Mouse (Mus musculus): ENCODE results near the gene Rnf103. TPM values are rescaled to one million over a fixed set of nuclear protein-coding genes. Genes with fewer than 3 reads are reported as not detected.
"Not testable (repeated sequence)": the region's sequence is repeated elsewhere in the genome, so short reads cannot be mapped to it uniquely, and the experiment has no call there.

Gene Rnf103
- polyA plus RNA-seq, 1 experiment = 4.1 TPM

GRCm38 (mm10) chr6:71467766-71468165, 25.9 kb upstream of the Rnf103 start:
- Histone ChIP-seq H3K27ac (ENCODE audit: control insufficient read depth, insufficient read depth, low read depth, low read length) (no peak overlapping the region), H3K4me1 (ENCODE audit: control insufficient read depth, insufficient read depth, low read length) (no peaks in the 10 kb centered on the region), H3K27me3 (ENCODE audit: control insufficient read depth, insufficient read depth, low read length) (no peaks in the 10 kb centered on the region), H3K36me3 (ENCODE audit: control insufficient read depth, insufficient read depth, low read length) (no peaks in the 10 kb centered on the region), H3K4me3 (ENCODE audit: control insufficient read depth, low read depth, low read length) (no peak overlapping the region)
- TF ChIP-seq CTCF (IDR thresholded peaks at IDR 0.05; ENCODE audit: control insufficient read depth, insufficient read depth, insufficient replicate concordance, low read depth, low read length) (no peak), POLR2A (IDR thresholded peaks at IDR 0.05; ENCODE audit: control insufficient read depth, low read depth, low read length) (no peak)

GRCm38 (mm10) chr6:71469291-71469690, 24.4 kb upstream of the Rnf103 start:
- Histone ChIP-seq H3K36me3 (ENCODE audit: control insufficient read depth, insufficient read depth, low read length) (no peaks in the 10 kb centered on the region), H3K27ac (ENCODE audit: control insufficient read depth, insufficient read depth, low read depth, low read length) (no peak overlapping the region), H3K27me3 (ENCODE audit: control insufficient read depth, insufficient read depth, low read length) (no peaks in the 10 kb centered on the region), H3K4me1 (ENCODE audit: control insufficient read depth, insufficient read depth, low read length) (no peaks in the 10 kb centered on the region), H3K4me3 (ENCODE audit: control insufficient read depth, low read depth, low read length) (no peak overlapping the region)
- TF ChIP-seq CTCF (IDR thresholded peaks at IDR 0.05; ENCODE audit: control insufficient read depth, insufficient read depth, insufficient replicate concordance, low read depth, low read length) (no peak), POLR2A (IDR thresholded peaks at IDR 0.05; ENCODE audit: control insufficient read depth, low read depth, low read length) (no peak)

- H3K4me3 ChIP-seq (ENCODE audit: control insufficient read depth, low read depth, low read length) = no peak overlapping the region
- H3K4me1 ChIP-seq (ENCODE audit: control insufficient read depth, insufficient read depth, low read length) = no peaks in the 10 kb centered on the region
- TF ChIP-seq CTCF (IDR thresholded peaks at IDR 0.05; ENCODE audit: control insufficient read depth, insufficient read depth, insufficient replicate concordance, low read depth, low read length) (no peak), POLR2A (IDR thresholded peaks at IDR 0.05; ENCODE audit: control insufficient read depth, low read depth, low read length) (no peak)
- no peak overlapping the region for H3K27ac ChIP-seq (ENCODE audit: control insufficient read depth, insufficient read depth, low read depth, low read length)
- no peaks in the 10 kb centered on the region for H3K36me3 ChIP-seq (ENCODE audit: control insufficient read depth, insufficient read depth, low read length)
- no peaks in the 10 kb centered on the region for H3K27me3 ChIP-seq (ENCODE audit: control insufficient read depth, insufficient read depth, low read length)
Measured at GRCm38 (mm10) chr6:71471830-71472520, 21.7 kb upstream of the Rnf103 start.

GRCm38 (mm10) chr6:71472786-71473185, 20.9 kb upstream of the Rnf103 start:
- H3K4me1 ChIP-seq (ENCODE audit: control insufficient read depth, insufficient read depth, low read length) = no peaks in the 10 kb centered on the region
- H3K4me3 ChIP-seq (ENCODE audit: control insufficient read depth, low read depth, low read length) = no peak overlapping the region
- no peaks in the 10 kb centered on the region for H3K36me3 ChIP-seq (ENCODE audit: control insufficient read depth, insufficient read depth, low read length)
- H3K27ac ChIP-seq (ENCODE audit: control insufficient read depth, insufficient read depth, low read depth, low read length) = no peak overlapping the region
- H3K27me3 ChIP-seq (ENCODE audit: control insufficient read depth, insufficient read depth, low read length) = no peaks in the 10 kb centered on the region
- TF ChIP-seq POLR2A (IDR thresholded peaks at IDR 0.05; ENCODE audit: control insufficient read depth, low read depth, low read length) (no peak), CTCF (IDR thresholded peaks at IDR 0.05; ENCODE audit: control insufficient read depth, insufficient read depth, insufficient replicate concordance, low read depth, low read length) (no peak)

- Histone ChIP-seq H3K36me3 (ENCODE audit: control insufficient read depth, insufficient read depth, low read length) (no peaks in the 10 kb centered on the region), H3K27me3 (ENCODE audit: control insufficient read depth, insufficient read depth, low read length) (no peaks in the 10 kb centered on the region), H3K4me3 (ENCODE audit: control insufficient read depth, low read depth, low read length) (no peak overlapping the region), H3K4me1 (ENCODE audit: control insufficient read depth, insufficient read depth, low read length) (no peaks in the 10 kb centered on the region), H3K27ac (ENCODE audit: control insufficient read depth, insufficient read depth, low read depth, low read length) (no peak overlapping the region)
- TF ChIP-seq POLR2A (IDR thresholded peaks at IDR 0.05; ENCODE audit: control insufficient read depth, low read depth, low read length) (no peak), CTCF (IDR thresholded peaks at IDR 0.05; ENCODE audit: control insufficient read depth, insufficient read depth, insufficient replicate concordance, low read depth, low read length) (no peak)
Measured at GRCm38 (mm10) chr6:71475604-71476003, 18.1 kb upstream of the Rnf103 start.

- Histone ChIP-seq H3K36me3 (ENCODE audit: control insufficient read depth, insufficient read depth, low read length) (no peaks in the 10 kb centered on the region), H3K4me1 (ENCODE audit: control insufficient read depth, insufficient read depth, low read length) (no peaks in the 10 kb centered on the region), H3K27me3 (ENCODE audit: control insufficient read depth, insufficient read depth, low read length) (no peaks in the 10 kb centered on the region), H3K4me3 (ENCODE audit: control insufficient read depth, low read depth, low read length) (no peak overlapping the region), H3K27ac (ENCODE audit: control insufficient read depth, insufficient read depth, low read depth, low read length) (no peak overlapping the region)
- TF ChIP-seq CTCF (IDR thresholded peaks at IDR 0.05; ENCODE audit: control insufficient read depth, insufficient read depth, insufficient replicate concordance, low read depth, low read length) (no peak), POLR2A (IDR thresholded peaks at IDR 0.05; ENCODE audit: control insufficient read depth, low read depth, low read length) (no peak)
Measured at GRCm38 (mm10) chr6:71476783-71477182, 16.9 kb upstream of the Rnf103 start.

GRCm38 (mm10) chr6:71478816-71479568, 14.7 kb upstream of the Rnf103 start:
- H3K27ac ChIP-seq (ENCODE audit: control insufficient read depth, insufficient read depth, low read depth, low read length); H3K36me3 ChIP-seq (ENCODE audit: control insufficient read depth, insufficient read depth, low read length); H3K27me3 ChIP-seq (ENCODE audit: control insufficient read depth, insufficient read depth, low read length); H3K4me3 ChIP-seq (ENCODE audit: control insufficient read depth, low read depth, low read length); H3K4me1 ChIP-seq (ENCODE audit: control insufficient read depth, insufficient read depth, low read length): not testable (repeated sequence)

GRCm38 (mm10) chr6:71479588-71479987, 14.1 kb upstream of the Rnf103 start:
- H3K27ac ChIP-seq (ENCODE audit: control insufficient read depth, insufficient read depth, low read depth, low read length); H3K4me3 ChIP-seq (ENCODE audit: control insufficient read depth, low read depth, low read length); H3K4me1 ChIP-seq (ENCODE audit: control insufficient read depth, insufficient read depth, low read length); H3K27me3 ChIP-seq (ENCODE audit: control insufficient read depth, insufficient read depth, low read length); H3K36me3 ChIP-seq (ENCODE audit: control insufficient read depth, insufficient read depth, low read length): not testable (repeated sequence)

All from testis, adult 2 months (tissue).